Mouse (Mus musculus) kidney, adult 2 months (tissue): ENCODE results near the gene Banp.

Experiments used
- CTCF ChIP-seq: fragments of 200-500 bp; conservative IDR thresholded peaks from 2 replicates; pipeline ENCODE4 v1.5.1; 2011; ENCODE audit warnings: low read depth, mild to moderate bottlenecking, control low read depth, low read length, moderate library complexity, mixed read lengths; ENCODE audit not compliant: insufficient read depth, insufficient read length
- POLR2A ChIP-seq: fragments of 200-500 bp; IDR thresholded peaks from one replicate; pipeline ENCODE4 v1.6.1; 2011; ENCODE audit warnings: low read depth, low read length, control low read depth

- no peak for TF ChIP-seq CTCF
- no peak for TF ChIP-seq POLR2A
Measured at GRCm38 (mm10) chr8:121987892-121988291, 38.3 kb downstream of the Banp start.
